Mouse (Mus musculus) neural tube, embryonic 13.5 days (tissue): ENCODE measurements around the gene Notch2. TPM values are rescaled to one million over a fixed set of nuclear protein-coding genes. Genes with fewer than 3 reads are reported as not detected.
"Not testable (repeated sequence)": the region's sequence is repeated elsewhere in the genome, so short reads cannot be mapped to it uniquely, and the experiment has no call there.

Experiments used
- ATAC-seq: fragments of 200-750 bp; cut with Nextera tagmentation; 2 replicates; pipeline ENCODE4 v1.8.0; 2017; ENCODE audit warnings: low read depth, mild to moderate bottlenecking, moderate TSS enrichment, moderate library complexity
- H3K27ac ChIP-seq: fragments of 300-500 bp; sonication (generic); replicated peaks from 2 replicates; pipeline ENCODE4 v1.5.1; 2015; ENCODE audit warnings: moderate library complexity, mild to moderate bottlenecking, inconsistent platforms
- H3K27me3 ChIP-seq: fragments of 300-500 bp; sonication (generic); 2 replicates; pipeline ENCODE4 v1.6.1; 2015; ENCODE audit warnings: mild to moderate bottlenecking, inconsistent platforms
- H3K36me3 ChIP-seq: fragments of 300-500 bp; sonication (generic); 2 replicates; pipeline ENCODE4 v1.6.1; 2015; ENCODE audit warnings: mild to moderate bottlenecking, inconsistent platforms
- H3K4me1 ChIP-seq: fragments of 300-500 bp; sonication (generic); replicated peaks from 2 replicates; pipeline ENCODE4 v1.6.1; 2015; ENCODE audit warnings: inconsistent platforms
- H3K4me2 ChIP-seq: fragments of 300-500 bp; sonication (generic); 2 replicates; pipeline ENCODE4 v1.6.1; 2015; ENCODE audit warnings: inconsistent platforms, mild to moderate bottlenecking, moderate library complexity
- H3K4me3 ChIP-seq: fragments of 300-500 bp; sonication (generic); 2 replicates; pipeline ENCODE4 v1.5.1; 2015; ENCODE audit warnings: mild to moderate bottlenecking, inconsistent platforms
- H3K9ac ChIP-seq: fragments of 300-500 bp; sonication (generic); 2 replicates; pipeline ENCODE4 v1.6.1; 2015; ENCODE audit warnings: moderate library complexity, mild to moderate bottlenecking, inconsistent platforms
- H3K9me3 ChIP-seq: fragments of 300-500 bp; sonication (generic); 2 replicates; pipeline ENCODE4 v1.6.1; 2016; ENCODE audit warnings: inconsistent platforms
- WGBS: fragments of 180-500 bp; shearing (Covaris S2); methylation state at CpG from one replicate; pipeline ENCODE4 v1.1.7; 2015; 5-methylcytosine and 5-hydroxymethylcytosine counted together
- polyA plus RNA-seq: library from polyadenylated mRNA; unstranded; fragments of >200 nt; fragmentation: Nextera tagmentation; extraction: Ambion mirVana; gene quantifications from 2 replicates; pipeline ENCODE4 v1.2.1, GENCODE M21; 2015

Gene Notch2
- polyA plus RNA-seq, 1 experiment from 2014 or later, result 11.2 TPM

- not testable (repeated sequence) for H3K9me3 ChIP-seq, H3K4me2 ChIP-seq, H3K4me1 ChIP-seq, H3K4me3 ChIP-seq, H3K27me3 ChIP-seq, ATAC-seq, H3K27ac ChIP-seq, H3K9ac ChIP-seq
- H3K36me3 ChIP-seq, result peaks cover 44% of the 10 kb centered on the region
- WGBS, result 91% methylated on average over 4 of the region's 4 CpGs
These were observed 118.8 kb downstream of the Notch2 start for GRCm38 (mm10) chr3:98132140-98132539.

GRCm38 (mm10) chr3:98132636-98133035 is 119.3 kb downstream of the Notch2 start:
- no peak overlapping the region for H3K9ac ChIP-seq
- no peaks in the 10 kb centered on the region for H3K9me3 ChIP-seq
- H3K4me3 ChIP-seq, result no peak overlapping the region
- peaks cover 49% of the 10 kb centered on the region for H3K36me3 ChIP-seq
- H3K4me2 ChIP-seq, result no peak overlapping the region
- H3K27ac ChIP-seq, result no peak overlapping the region
- no peaks in the 10 kb centered on the region for H3K27me3 ChIP-seq
- no peaks in the 10 kb centered on the region for H3K4me1 ChIP-seq
- no peak for ATAC-seq
- 92% methylated on average over 8 of the region's 8 CpGs for WGBS

GRCm38 (mm10) chr3:98141456-98141855 is 128.1 kb downstream of the Notch2 start:
- no peaks in the 10 kb centered on the region for H3K4me1 ChIP-seq
- H3K9me3 ChIP-seq, result no peaks in the 10 kb centered on the region
- no peak for ATAC-seq
- WGBS, result 96% methylated on average over 15 of the region's 15 CpGs
- no peak overlapping the region for H3K27ac ChIP-seq
- peaks cover 90% of the 10 kb centered on the region for H3K36me3 ChIP-seq
- no peaks in the 10 kb centered on the region for H3K27me3 ChIP-seq
- no peak overlapping the region for H3K4me3 ChIP-seq
- no peak overlapping the region for H3K9ac ChIP-seq
- no peak overlapping the region for H3K4me2 ChIP-seq

- ATAC-seq, result no peak
- H3K4me1 ChIP-seq, result no peaks in the 10 kb centered on the region
- no peak overlapping the region for H3K4me3 ChIP-seq
- H3K9ac ChIP-seq, result no peak overlapping the region
- H3K4me2 ChIP-seq, result no peak overlapping the region
- 95% methylated on average over 13 of the region's 13 CpGs for WGBS
- no peaks in the 10 kb centered on the region for H3K27me3 ChIP-seq
- no peak overlapping the region for H3K27ac ChIP-seq
- H3K36me3 ChIP-seq, result peaks cover 90% of the 10 kb centered on the region
- H3K9me3 ChIP-seq, result no peaks in the 10 kb centered on the region
These were observed 129.5 kb downstream of the Notch2 start for GRCm38 (mm10) chr3:98142862-98143261.

GRCm38 (mm10) chr3:98145204-98145603 is 131.9 kb downstream of the Notch2 start:
- no peak for ATAC-seq
- no peak overlapping the region for H3K9ac ChIP-seq
- WGBS, result 86% methylated on average over 10 of the region's 10 CpGs
- no peak overlapping the region for H3K4me2 ChIP-seq
- H3K27ac ChIP-seq, result no peak overlapping the region
- no peaks in the 10 kb centered on the region for H3K9me3 ChIP-seq
- H3K36me3 ChIP-seq, result peaks cover 81% of the 10 kb centered on the region
- no peak overlapping the region for H3K4me3 ChIP-seq
- no peaks in the 10 kb centered on the region for H3K27me3 ChIP-seq
- no peaks in the 10 kb centered on the region for H3K4me1 ChIP-seq

GRCm38 (mm10) chr3:98146471-98147410 is 133.4 kb downstream of the Notch2 start:
- 95% methylated on average over 29 of the region's 29 CpGs for WGBS
- Histone ChIP-seq H3K4me2 (no peak overlapping the region), H3K27ac (no peak overlapping the region), H3K9ac (no peak overlapping the region), H3K4me3 (no peak overlapping the region), H3K27me3 (no peaks in the 10 kb centered on the region), H3K36me3 (peaks cover 70% of the 10 kb centered on the region), H3K4me1 (no peaks in the 10 kb centered on the region), H3K9me3 (no peaks in the 10 kb centered on the region)
- no peak for ATAC-seq

GRCm38 (mm10) chr3:98147706-98148105 is 134.4 kb downstream of the Notch2 start:
- Histone ChIP-seq H3K4me1 (no peaks in the 10 kb centered on the region), H3K9ac (no peak overlapping the region), H3K9me3 (no peaks in the 10 kb centered on the region), H3K27ac (no peak overlapping the region), H3K27me3 (no peaks in the 10 kb centered on the region), H3K36me3 (peaks cover 61% of the 10 kb centered on the region), H3K4me2 (no peak overlapping the region), H3K4me3 (no peak overlapping the region)
- no peak for ATAC-seq
- WGBS, result 94% methylated on average over 14 of the region's 14 CpGs

- 94% methylated on average over 11 of the region's 11 CpGs for WGBS
- Histone ChIP-seq H3K9me3 (no peaks in the 10 kb centered on the region), H3K27me3 (no peaks in the 10 kb centered on the region), H3K4me3 (no peak overlapping the region), H3K4me1 (no peaks in the 10 kb centered on the region), H3K36me3 (peaks cover 39% of the 10 kb centered on the region), H3K27ac (no peak overlapping the region), H3K4me2 (no peak overlapping the region), H3K9ac (no peak overlapping the region)
- ATAC-seq, result no peak
These were observed 136.6 kb downstream of the Notch2 start for GRCm38 (mm10) chr3:98149881-98150280.

- Histone ChIP-seq H3K4me1 (no peaks in the 10 kb centered on the region), H3K4me2 (no peak overlapping the region), H3K4me3 (no peak overlapping the region), H3K27ac (0 out of 2 replicates have a peak overlapping the region, but pooled peaks have one; percentile 39), H3K9ac (no peak overlapping the region), H3K9me3 (no peaks in the 10 kb centered on the region), H3K27me3 (no peaks in the 10 kb centered on the region), H3K36me3 (peaks cover 32% of the 10 kb centered on the region)
- ATAC-seq, result no peak
- WGBS, result 79% methylated on average over 10 of the region's 10 CpGs
These were observed 137.7 kb downstream of the Notch2 start for GRCm38 (mm10) chr3:98151016-98151415.

- no peak overlapping the region for H3K9ac ChIP-seq
- no peak overlapping the region for H3K4me3 ChIP-seq
- no peak for ATAC-seq
- no peak overlapping the region for H3K4me2 ChIP-seq
- H3K4me1 ChIP-seq, result no peaks in the 10 kb centered on the region
- no peaks in the 10 kb centered on the region for H3K27me3 ChIP-seq
- no peaks in the 10 kb centered on the region for H3K9me3 ChIP-seq
- H3K27ac ChIP-seq, result no peak overlapping the region
- 0 out of 2 replicates have a peak, but pooled peaks cover 7% of the 10 kb centered on the region for H3K36me3 ChIP-seq
These were observed 140.1 kb downstream of the Notch2 start for GRCm38 (mm10) chr3:98153460-98153859.

GRCm38 (mm10) chr3:98156158-98156557 is 142.8 kb downstream of the Notch2 start:
- H3K4me2 ChIP-seq, result no peak overlapping the region
- no peak overlapping the region for H3K4me3 ChIP-seq
- H3K27me3 ChIP-seq, result no peaks in the 10 kb centered on the region
- no peaks in the 10 kb centered on the region for H3K4me1 ChIP-seq
- no peaks in the 10 kb centered on the region for H3K36me3 ChIP-seq
- 45% methylated on average over 4 of the region's 4 CpGs for WGBS
- H3K9me3 ChIP-seq, result no peaks in the 10 kb centered on the region
- ATAC-seq, result no peak
- H3K9ac ChIP-seq, result no peak overlapping the region
- H3K27ac ChIP-seq, result no peak overlapping the region

GRCm38 (mm10) chr3:98157073-98157472 is 143.7 kb downstream of the Notch2 start:
- 87% methylated on average over 2 of the region's 2 CpGs for WGBS
- no peaks in the 10 kb centered on the region for H3K27me3 ChIP-seq
- H3K9me3 ChIP-seq, result no peaks in the 10 kb centered on the region
- no peak overlapping the region for H3K9ac ChIP-seq
- H3K4me3 ChIP-seq, result no peak overlapping the region
- no peaks in the 10 kb centered on the region for H3K4me1 ChIP-seq
- ATAC-seq, result no peak
- no peaks in the 10 kb centered on the region for H3K36me3 ChIP-seq
- H3K27ac ChIP-seq, result no peak overlapping the region
- H3K4me2 ChIP-seq, result no peak overlapping the region

- no peaks in the 10 kb centered on the region for H3K27me3 ChIP-seq
- H3K4me2 ChIP-seq, result no peak overlapping the region
- no peaks in the 10 kb centered on the region for H3K36me3 ChIP-seq
- no peaks in the 10 kb centered on the region for H3K9me3 ChIP-seq
- H3K4me3 ChIP-seq, result no peak overlapping the region
- H3K27ac ChIP-seq, result no peak overlapping the region
- no peaks in the 10 kb centered on the region for H3K4me1 ChIP-seq
- 61% methylated on average over 2 of the region's 2 CpGs for WGBS
- no peak for ATAC-seq
- H3K9ac ChIP-seq, result no peak overlapping the region
These were observed 144.3 kb downstream of the Notch2 start for GRCm38 (mm10) chr3:98157585-98157984.
